Mouse (Mus musculus): ENCODE measurements around the gene Romo1.

DNA sequence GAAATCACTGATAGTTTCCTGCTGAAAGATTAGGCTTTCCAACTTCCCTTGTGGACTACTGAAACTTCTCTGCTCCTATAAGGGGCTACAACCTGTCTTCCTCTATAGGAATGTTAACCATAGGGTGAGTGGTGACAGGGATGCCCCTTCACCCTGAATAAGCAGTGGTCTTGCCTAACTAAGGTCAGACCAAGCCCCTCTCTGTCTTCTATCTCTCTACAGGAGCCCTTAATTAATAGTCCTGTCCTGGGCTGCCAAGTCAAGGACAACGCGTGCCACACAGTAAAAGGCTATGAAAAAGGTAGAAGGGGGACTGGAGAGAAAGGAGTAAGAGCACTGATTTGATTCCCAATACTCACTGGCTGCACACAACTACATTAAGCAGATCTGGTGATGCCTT, 37.8 kb downstream of the Romo1 start:
- TF ChIP-seq CTCF (IDR thresholded peaks at IDR 0.05; ENCODE audit: insufficient read depth, low read depth, low read length) (no peak), POLR2A (IDR thresholded peaks at IDR 0.05; ENCODE audit: insufficient read depth, low read depth, low read length) (no peak)

All from olfactory bulb, adult 2 months (tissue).